Mouse (Mus musculus) erythroblast, embryonic 14.5 days (primary cell): ENCODE measurements around the gene Gm7879.

Experiments used
- GATA1 ChIP-seq: IDR thresholded peaks from 2 replicates; pipeline ENCODE4 v1.6.1; 2012; ENCODE audit warnings: low read length, inconsistent platforms, mixed read lengths
- TAL1 ChIP-seq: IDR thresholded peaks from 3 replicates; pipeline ENCODE4 v1.6.1; 2012; ENCODE audit warnings: low read length, inconsistent platforms, mixed read lengths

DNA sequence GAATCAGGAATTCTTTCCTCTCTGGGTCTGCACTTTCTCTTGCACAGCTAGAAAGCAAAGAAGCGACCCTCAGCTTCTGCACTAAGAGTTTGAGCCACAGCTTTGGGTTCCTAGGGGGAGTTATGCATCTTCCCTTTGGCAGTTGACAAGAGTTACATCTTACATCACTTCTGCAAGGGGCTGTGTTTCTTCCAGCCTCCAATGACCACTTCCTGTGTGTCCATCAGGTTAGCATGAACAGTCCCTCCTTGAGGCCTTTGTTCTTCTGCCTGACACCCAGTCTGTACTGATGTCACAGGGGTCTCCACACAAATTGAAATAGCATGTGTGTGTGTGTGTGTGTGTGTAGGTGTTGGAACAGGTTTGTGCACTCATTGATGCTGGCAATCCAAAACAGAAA is 40.3 kb upstream of the Gm7879 start:
- TF ChIP-seq GATA1, result no peak
- TF ChIP-seq TAL1, result no peak
